Mouse (Mus musculus) spleen, embryonic (tissue): ENCODE measurements around the gene Gm10715.
"Not testable (repeated sequence)": the region's sequence is repeated elsewhere in the genome, so short reads cannot be mapped to it uniquely, and the experiment has no call there.

ENCODE experiments used
- CTCF ChIA-PET: fragments of 350-600 bp; sonication (Branson Sonifier 250); formaldehyde crosslinking; loops from one replicate; lab custom pipeline; 2022; lab: Charles Lee

Gm10715 gene

DNA sequence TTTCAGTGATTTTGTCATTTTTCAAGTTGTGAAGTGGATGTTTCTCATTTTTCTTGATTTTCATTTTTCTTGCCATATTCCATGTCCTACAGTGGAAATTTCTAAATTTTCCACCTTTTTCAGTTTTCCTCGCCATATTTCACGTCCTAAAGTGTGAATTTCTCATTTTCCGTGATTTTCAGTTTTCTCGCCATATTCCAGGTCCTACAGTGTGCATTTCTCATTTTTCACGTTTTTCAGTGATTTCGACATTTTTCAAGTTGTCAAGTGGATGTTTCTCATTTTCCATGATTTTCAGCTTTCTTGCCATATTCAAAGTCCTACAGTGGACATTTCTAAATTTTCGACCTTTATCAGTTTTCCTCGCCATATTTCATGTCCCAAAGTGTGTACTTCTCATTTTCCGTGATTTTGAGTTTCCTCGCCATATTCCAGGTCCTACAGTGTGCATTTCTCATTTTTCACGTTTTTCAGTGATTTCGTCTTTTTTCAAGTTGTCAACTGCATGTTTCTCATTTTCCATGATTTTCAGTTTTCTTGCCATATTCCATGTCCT is 11.7 kb upstream of the Gm10715 start, which contains the start of gene Gm10717:
Gene Gm10717, plus strand, starts transcription at position 506 of the 556 bp plus-strand sequence.
- CTCF ChIA-PET: not testable (repeated sequence)

DNA sequence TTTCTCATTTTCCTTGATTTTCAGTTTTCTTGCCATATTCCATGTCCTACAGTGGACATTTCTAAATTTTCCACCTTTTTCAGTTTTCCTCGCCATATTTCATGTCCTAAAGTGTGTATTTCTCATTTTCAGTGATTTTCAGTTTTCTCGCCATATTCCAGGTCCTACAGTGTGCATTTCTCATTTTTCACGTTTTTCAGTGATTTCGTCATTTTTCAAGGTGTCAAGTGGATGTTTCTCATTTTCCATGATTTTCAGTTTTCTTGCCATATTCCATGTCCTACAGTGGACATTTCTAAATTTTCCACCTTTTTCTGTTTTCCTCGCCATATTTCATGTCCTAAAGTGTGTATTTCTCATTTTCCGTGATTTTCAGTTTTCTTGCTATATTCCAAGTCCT is 11.0 kb upstream of the Gm10715 start:
- CTCF ChIA-PET: not testable (repeated sequence)

DNA sequence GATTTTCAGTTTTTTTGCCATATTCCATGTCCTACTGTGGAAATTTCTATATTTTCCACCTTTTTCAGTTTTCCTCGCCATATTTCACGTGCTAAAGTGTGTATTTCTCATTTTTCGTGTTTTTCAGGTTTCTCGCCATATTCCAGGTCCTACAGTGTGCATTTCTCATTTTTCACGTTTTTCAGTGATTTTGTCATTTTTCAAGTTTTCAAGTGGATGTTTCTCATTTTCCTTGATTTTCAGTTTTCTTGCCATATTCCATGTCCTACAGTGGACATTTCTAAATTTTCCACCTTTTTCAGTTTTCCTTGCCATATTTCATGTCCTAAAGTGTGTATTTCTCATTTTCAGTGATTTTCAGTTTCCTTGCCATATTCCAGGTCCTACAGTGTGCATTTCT is 10.5 kb upstream of the Gm10715 start:
- CTCF ChIA-PET: not testable (repeated sequence)

DNA sequence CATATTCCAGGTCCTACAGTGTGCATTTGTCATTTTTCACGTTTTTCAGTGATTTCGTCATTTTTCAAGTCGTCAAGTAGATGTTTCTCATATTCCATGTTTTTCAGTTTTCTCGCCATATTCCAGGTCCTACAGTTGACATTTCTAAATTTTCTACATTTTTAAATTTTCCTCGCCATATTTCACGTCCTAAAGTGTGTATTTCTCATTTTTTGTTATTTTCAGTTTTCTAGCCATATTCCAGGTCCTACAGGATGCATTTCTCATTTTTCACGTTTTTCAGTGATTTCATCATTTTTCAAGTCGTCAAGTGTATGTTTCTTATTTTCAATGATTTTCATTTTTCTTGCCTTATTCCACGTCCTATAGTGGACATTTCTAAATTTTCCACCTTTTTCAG is 9.9 kb upstream of the Gm10715 start:
- CTCF ChIA-PET: not testable (repeated sequence)

DNA sequence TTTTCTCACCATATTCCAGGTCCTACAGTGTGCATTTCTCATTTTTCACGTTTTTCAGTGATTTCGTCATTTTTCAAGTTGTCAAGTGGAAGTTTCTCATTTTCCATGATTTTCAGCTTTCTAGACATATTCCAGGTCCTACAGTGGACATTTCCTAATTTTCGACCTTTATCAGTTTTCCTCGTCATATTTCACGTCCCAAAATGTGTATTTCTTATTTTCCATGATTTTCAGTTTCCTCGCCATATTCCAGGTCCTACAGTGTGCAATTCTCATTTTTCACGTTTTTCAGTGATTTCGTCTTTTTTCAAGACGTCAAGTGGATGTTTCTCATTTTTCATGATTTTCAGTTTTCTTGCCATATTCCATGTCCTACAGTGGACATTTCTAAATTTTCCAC is 9.5 kb upstream of the Gm10715 start:
- CTCF ChIA-PET: not testable (repeated sequence)

DNA sequence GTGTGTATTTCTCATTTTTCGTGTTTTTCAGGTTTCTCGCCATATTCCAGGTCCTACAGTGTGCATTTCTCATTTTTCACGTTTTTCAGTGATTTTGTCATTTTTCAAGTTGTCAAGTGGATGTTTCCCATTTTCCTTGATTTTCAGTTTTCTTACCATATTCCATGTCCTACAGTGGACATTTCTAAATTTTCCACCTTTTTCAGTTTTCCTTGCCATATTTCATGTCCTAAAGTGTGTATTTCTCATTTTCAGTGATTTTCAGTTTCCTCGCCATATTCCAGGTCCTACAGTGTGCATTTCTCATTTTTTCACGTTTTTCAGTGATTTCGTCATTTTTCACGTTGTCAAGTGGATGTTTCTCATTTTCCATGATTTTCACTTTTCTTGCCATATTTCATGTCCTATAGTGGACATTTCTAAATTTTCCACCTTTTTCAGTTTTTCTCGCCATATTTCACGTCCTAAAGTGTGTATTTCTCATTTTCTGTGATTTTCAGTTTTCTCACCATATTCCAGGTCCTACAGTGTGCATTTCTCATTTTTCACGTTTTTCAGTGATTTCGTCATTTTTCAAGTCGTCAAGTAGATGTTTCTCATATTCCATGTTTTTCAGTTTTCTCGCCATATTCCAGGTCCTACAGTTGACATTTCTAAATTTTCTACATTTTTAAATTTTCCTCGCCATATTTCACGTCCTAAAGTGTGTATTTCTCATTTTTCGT is 7.2 kb upstream of the Gm10715 start:
- CTCF ChIA-PET: not testable (repeated sequence)

DNA sequence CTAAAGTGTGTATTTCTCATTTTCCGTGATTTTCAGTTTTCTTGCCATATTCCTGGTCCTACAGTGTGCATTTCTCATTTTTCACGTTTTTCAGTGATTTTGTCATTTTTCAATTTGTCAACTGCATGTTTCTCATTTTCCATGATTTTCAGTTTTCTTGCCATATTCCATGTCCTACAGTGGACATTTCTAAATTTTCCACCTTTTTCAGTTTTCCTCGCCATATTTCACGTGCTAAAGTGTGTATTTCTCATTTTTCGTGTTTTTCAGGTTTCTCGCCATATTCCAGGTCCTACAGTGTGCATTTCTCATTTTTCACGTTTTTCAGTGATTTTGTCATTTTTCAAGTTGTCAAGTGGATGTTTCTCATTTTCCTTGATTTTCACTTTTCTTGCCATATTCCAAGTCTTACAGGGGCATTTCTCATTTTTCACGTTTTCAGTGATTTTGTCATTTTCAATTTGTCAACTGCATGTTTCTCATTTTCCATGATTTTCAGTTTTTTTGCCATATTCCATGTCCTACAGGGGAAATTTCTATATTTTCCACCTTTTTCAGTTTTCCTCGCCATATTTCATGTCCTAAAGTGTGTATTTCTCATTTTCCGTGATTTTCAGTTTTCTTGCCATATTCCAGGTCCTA is 5.9 kb upstream of the Gm10715 start:
- CTCF ChIA-PET: not testable (repeated sequence)

DNA sequence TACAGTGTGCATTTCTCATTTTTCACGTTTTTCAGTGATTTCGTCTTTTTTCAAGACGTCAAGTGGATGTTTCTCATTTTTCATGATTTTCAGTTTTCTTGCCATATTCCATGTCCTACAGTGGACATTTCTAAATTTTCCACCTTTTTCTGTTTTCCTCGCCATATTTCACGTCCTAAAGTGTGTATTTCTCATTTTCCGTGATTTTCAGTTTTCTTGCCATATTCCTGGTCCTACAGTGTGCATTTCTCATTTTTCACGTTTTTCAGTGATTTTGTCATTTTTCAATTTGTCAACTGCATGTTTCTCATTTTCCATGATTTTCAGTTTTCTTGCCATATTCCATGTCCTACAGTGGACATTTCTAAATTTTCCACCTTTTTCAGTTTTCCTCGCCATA is 2.4 kb upstream of the Gm10715 start, which contains the start of gene Gm17535:
Gene Gm17535, plus strand, starts transcription at position 301 of the 400 bp plus-strand sequence.
- CTCF ChIA-PET: not testable (repeated sequence)

DNA sequence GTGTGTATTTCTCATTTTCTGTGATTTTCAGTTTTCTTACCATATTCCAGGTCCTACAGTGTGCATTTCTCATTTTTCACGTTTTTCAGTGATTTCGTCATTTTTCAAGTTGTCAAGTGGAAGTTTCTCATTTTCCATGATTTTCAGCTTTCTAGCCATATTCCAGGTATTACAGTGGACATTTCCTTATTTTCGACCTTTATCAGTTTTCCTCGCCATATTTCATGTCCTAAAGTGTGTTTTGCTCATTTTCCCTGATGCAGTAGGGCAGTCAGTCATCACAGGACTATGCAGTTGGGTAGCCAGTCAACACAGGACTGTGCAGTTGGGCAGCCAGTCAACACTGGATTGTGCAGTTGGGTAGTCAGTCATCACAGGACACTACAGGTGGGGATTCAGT is 1.5 kb downstream of the Gm10715 start:
- CTCF ChIA-PET: not testable (repeated sequence)
